Mouse (Mus musculus): ENCODE results near the gene Neil3.

DNA sequence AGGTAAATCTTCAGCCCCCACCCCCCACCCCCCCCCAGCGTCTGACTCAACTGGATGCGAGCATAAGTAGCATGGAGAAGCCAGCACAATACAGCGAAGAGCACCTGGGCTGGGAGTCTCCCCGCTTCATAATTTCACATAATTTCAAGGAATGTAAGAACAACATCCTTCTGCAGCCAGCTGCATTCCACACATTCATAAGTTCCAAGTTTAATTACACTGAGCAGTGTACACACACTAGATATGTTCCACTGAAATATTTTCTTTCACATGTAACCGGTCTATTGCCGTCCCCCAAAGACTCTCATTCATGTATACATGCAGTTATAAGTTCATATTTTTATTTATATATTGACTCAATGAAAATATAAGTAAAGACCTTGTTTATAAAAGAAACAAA lies 72.6 kb downstream of the Neil3 start:
- no peak for TF ChIP-seq POLR2A (IDR thresholded peaks at IDR 0.05; ENCODE audit: control insufficient read depth, low read depth, low read length)
- no peak for TF ChIP-seq CTCF (IDR thresholded peaks at IDR 0.05; ENCODE audit: control insufficient read depth, insufficient read depth, insufficient replicate concordance, low read depth, low read length)

Data from testis, adult 2 months (tissue).